In genomic region chr5:105491389-105491788, GRCm38 (mm10) we compare ENCODE assay signal across 9 mouse cellular contexts. TPM values are rescaled to one million over a fixed set of nuclear protein-coding genes. Genes with fewer than 3 reads are reported as not detected.
DNase-seq lines count a peak whose midpoint lies in the region; ATAC-seq lines count a peak whose summit lies in the region.
"Had no signal": no experiment of that assay in that cellular context is flagged by ENCODE, and none has a peak within 500 bp of the region (broad histone marks: within the 10 kb centered on the region; RNA-seq: fewer than 3 reads in every experiment).

No protein-coding gene starts in this region.

- H3K4me1 ChIP-seq in kidney, embryonic 16.5 days (ENCODE audit: insufficient read depth, low read length): peaks cover 22% of the 10 kb centered on the region; the same call in 1 of the 2 replicates
- peaks cover 43% of the 10 kb centered on the region for H3K4me1 ChIP-seq in forebrain, embryonic 15.5 days
- peaks cover 43% of the 10 kb centered on the region for H3K4me1 ChIP-seq in midbrain, embryonic 12.5 days

- no peaks in the 10 kb centered on the region for H3K36me3 ChIP-seq in kidney, embryonic 16.5 days (ENCODE audit: insufficient read depth, low read length)
- H3K36me3 ChIP-seq in forebrain, embryonic 15.5 days: peaks cover 4% of the 10 kb centered on the region; the same call in 1 of the 2 replicates
- H3K36me3 ChIP-seq in midbrain, embryonic 12.5 days: peaks cover 9% of the 10 kb centered on the region; the same call in 1 of the 2 replicates

- DNase-seq in kidney, adult 9 months: no peak
- DNase-seq in MN1 (ENCODE audit: low spot score): peak; percentile 15
- no peak for DNase-seq in adrenal gland, adult 2 months
- DNase-seq in gastrocnemius, postnatal 14 days: no peak

- no peak overlapping the region for H3K4me3 ChIP-seq in kidney, embryonic 16.5 days (ENCODE audit: low read length)
- H3K4me3 ChIP-seq in forebrain, embryonic 15.5 days: no peak overlapping the region
- H3K4me3 ChIP-seq in midbrain, embryonic 12.5 days: no peak overlapping the region

- H3K9me3 ChIP-seq in kidney, embryonic 16.5 days (ENCODE audit: low read length): no peaks in the 10 kb centered on the region
- H3K9me3 ChIP-seq in forebrain, embryonic 15.5 days: no peaks in the 10 kb centered on the region
- H3K9me3 ChIP-seq in midbrain, embryonic 12.5 days: no peaks in the 10 kb centered on the region

- H3K4me2 ChIP-seq in kidney, embryonic 16.5 days (replicated peaks; ENCODE audit: low read depth, low read length): no peak overlapping the region
- no peak overlapping the region for H3K4me2 ChIP-seq in forebrain, embryonic 15.5 days (replicated peaks)
- no peak overlapping the region for H3K4me2 ChIP-seq in midbrain, embryonic 12.5 days (replicated peaks)

- 57% methylated on average over 4 of the region's 4 CpGs for WGBS in kidney, embryonic 16.5 days
- WGBS in forebrain, embryonic 15.5 days: 47% methylated on average over 4 of the region's 4 CpGs
- WGBS in midbrain, embryonic 12.5 days: 52% methylated on average over 4 of the region's 4 CpGs

- H3K27me3 ChIP-seq in kidney, embryonic 16.5 days (ENCODE audit: insufficient read depth, low read length): no peaks in the 10 kb centered on the region; the same call in 1 of the 2 replicates
- peaks cover 4% of the 10 kb centered on the region; the same call in 1 of the 2 replicates for H3K27me3 ChIP-seq in forebrain, embryonic 15.5 days
- peaks cover 31% of the 10 kb centered on the region for H3K27me3 ChIP-seq in midbrain, embryonic 12.5 days

- ATAC-seq in kidney, embryonic 16.5 days (ENCODE audit: low FRiP score, low TSS enrichment): peak; percentile 72
- ATAC-seq in forebrain, embryonic 15.5 days (replicated peaks): peak; percentile 70
- peak; percentile 17; the same call in 1 of the 2 replicates for ATAC-seq in midbrain, embryonic 12.5 days (ENCODE audit: low FRiP score, low read depth)
- ATAC-seq in erythroid progenitor cell, adult 5-6 weeks (replicated peaks; ENCODE audit: low FRiP score, poor library complexity, severe bottlenecking): no peak

- no peak overlapping the region for H3K9ac ChIP-seq in kidney, embryonic 16.5 days (replicated peaks; ENCODE audit: low read length)
- no peak overlapping the region for H3K9ac ChIP-seq in forebrain, embryonic 15.5 days (replicated peaks)
- no peak overlapping the region for H3K9ac ChIP-seq in midbrain, embryonic 12.5 days (replicated peaks)

- no peak overlapping the region for H3K27ac ChIP-seq in kidney, embryonic 16.5 days (ENCODE audit: low read length)
- H3K27ac ChIP-seq in forebrain, embryonic 15.5 days (replicated peaks): no peak overlapping the region
- no peak overlapping the region for H3K27ac ChIP-seq in midbrain, embryonic 12.5 days (replicated peaks)
- H3K27ac ChIP-seq: macrophage had no signal

- intact Hi-C loops in gastrocnemius, postnatal 14 days (cut with DNase I; ENCODE audit: low total_unique reads): no loop called here

RNA-seq across cellular contexts. Expression of gene Lrrc8c, which starts 27.8 kb away (rescaled TPM):
- 14.3 and 15.4 TPM in 2 replicates for polyA plus RNA-seq in kidney, embryonic 16.5 days (2015; fragmentation: Nextera tagmentation; extraction: Ambion mirVana)
- polyA plus RNA-seq in forebrain, embryonic 15.5 days (2015; fragmentation: Nextera tagmentation; extraction: Ambion mirVana): 11.4 and 12.0 TPM in 2 replicates
- polyA plus RNA-seq in midbrain, embryonic 12.5 days (2016; fragmentation: Nextera tagmentation; extraction: Ambion mirVana): 9.4 and 11.0 TPM in 2 replicates
- total RNA-seq in adrenal gland, adult 2 months (2021): 10 to 100 TPM; 21.5 to 25.9 TPM
- 43.5 and 63.9 TPM in 2 replicates for polyA plus RNA-seq in adrenal gland, adult 2 months (2012; rRNA removed)
- 10 to 100 TPM; 15.1 to 17.9 TPM for total RNA-seq in gastrocnemius, postnatal 14 days (2021)
- total RNA-seq in erythroid progenitor cell, adult 5-6 weeks (2015; ENCODE audit: low replicate concordance): 64.2 and 74.2 TPM in 2 replicates
- 19.6 and 22.8 TPM in 2 replicates for total RNA-seq in erythroid progenitor cell, adult 5-6 weeks (2017; ENCODE audit: low replicate concordance)
